Mouse (Mus musculus): Measurements from ENCODE around the gene Klf12.

DNA sequence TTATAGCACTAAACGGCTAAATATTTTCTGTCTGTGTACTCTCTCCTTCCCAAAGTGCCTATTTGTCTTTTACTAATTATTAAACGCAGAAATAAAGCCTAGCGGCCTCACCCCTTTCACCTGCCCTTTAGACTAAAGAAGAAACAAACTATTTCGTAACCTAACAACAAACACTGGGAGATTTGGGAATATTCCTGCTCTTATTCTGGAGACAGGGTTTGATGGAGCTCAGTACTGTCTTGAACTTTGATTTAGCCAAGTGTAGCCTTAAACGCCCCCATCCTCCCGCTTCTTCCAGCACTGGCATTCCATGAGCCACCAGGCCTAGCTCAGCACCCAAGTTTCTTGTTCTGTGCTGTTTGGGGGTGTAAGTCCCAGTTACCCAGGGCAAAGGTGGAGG, 56.4 kb downstream of the Klf12 start:
- TF ChIP-seq CTCF (IDR thresholded peaks at IDR 0.05; ENCODE audit: control insufficient read depth, insufficient read depth, low read length) (no peak), POLR2A (IDR thresholded peaks at IDR 0.05; ENCODE audit: borderline replicate concordance, control insufficient read depth, low read depth, low read length) (no peak)
